Mouse (Mus musculus) cerebellum, adult 9-10 months (tissue): ENCODE data around the gene Rimbp3.
A peak's percentile ranks its signal among the peaks of the same experiment; 100 is the strongest.
"Not testable (repeated sequence)": the region's sequence is repeated elsewhere in the genome, so short reads cannot be mapped to it uniquely, and the experiment has no call there.

Source experiments
- DNase-seq: peaks from one replicate; pipeline ENCODE4 v3.0.0; 2022

The Rimbp3 gene

DNA sequence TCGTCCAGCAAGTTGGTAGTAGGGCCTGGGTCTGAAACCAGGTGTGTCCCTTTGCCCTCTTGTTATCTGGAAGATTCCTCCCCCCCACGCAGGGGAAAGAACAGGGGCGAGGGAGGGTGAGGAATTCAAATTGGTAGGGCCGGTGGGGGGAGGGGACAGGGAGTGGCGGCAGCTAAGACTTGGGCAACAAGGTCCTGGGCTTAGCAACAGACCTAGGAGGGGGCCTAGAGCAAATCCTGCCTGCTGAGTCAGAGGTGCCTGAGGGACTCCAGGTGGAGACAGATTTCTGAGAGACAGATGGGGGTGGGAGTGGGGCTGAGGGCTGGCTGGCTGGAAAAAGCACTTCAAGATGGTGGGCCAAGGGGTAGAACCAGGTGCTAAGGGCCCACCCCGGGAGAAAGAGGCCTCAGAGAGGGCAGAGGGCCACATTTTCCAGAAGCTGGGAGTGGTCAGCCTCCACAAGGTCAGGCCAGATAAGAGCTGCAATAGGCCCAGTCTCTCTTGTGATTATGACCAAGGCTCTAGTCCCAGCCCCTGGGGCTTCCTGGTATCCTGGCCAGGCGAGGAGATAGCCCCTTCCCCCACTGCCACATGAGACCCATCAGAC is 11.8 kb downstream of the Rimbp3 start:
- no peak for DNase-seq

DNA sequence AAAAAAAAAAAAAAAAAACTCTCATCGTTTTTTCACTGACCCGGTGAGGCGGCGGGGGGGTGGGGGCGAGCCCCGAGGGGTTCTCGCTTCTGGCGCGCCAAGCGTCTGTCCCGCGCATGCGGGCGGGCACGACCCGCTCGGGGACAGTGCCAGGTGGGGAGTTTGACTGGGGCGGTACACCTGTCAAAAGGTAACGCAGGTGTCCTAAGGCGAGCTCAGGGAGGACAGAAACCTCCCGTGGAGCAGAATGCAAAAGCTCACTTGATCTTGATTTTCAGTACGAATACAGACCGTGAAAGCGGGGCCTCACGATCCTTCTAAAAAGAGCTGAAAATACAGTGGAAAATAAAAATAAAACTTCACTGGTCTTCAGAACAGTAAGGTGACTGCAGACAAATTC is 13.8 kb downstream of the Rimbp3 start:
- peak; percentile 85 for DNase-seq

DNA sequence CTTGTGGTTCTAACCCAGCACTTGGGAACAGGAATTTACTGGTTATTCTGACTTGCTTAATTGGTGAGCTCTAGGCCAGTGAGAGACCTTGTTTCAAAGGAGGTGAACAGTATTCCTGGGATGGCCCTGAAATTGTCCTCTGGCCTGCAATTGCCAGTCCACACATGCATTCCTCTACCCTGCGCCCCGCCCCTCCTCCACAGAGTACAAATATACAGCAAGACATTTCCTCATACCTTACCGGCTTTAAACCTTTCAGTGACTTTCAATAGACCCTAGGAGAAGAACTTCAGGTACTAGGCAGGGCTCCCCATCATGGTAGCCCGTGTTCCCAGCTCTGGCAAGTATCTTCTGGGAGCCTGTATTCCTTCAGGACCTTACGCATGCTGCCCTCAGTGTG is 17.2 kb downstream of the Rimbp3 start:
- DNase-seq = no peak

DNA sequence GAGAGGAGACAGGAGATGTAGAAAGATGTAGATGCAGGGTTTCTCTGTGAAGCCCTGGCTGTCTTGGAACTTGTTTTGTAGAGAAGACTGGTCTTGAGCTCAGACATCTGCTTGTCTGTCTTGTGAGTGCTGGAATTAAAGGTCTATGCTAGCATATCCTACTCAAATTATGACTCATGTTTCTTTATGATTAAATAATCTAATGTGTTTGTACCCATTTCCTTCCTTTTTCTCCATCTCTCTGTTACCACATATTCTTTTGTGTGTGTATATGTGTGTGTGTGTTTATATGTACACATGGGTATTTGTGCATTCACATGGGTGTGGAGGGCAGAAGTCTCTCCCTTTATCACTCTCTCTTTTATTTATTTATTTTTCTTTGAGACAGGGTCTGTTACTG is 18.1 kb downstream of the Rimbp3 start:
- no peak for DNase-seq

DNA sequence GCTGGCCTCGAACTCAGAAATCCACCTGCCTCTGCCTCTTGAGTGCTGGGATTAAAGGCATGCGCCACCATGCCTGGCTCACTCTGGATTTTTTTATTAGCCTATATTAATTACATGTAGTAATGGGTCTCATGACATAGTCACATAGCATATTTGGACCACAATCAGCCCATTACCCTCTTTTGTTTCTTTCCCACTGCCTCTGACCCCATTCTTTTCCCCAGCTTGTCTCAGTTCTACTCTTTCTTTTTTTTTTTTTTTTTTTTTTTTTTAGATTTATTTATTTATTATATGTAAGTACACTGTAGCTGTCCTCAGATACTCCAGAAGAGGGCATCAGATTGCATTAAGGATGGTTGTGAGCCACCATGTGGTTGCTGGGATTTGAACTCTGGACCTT is 23.1 kb downstream of the Rimbp3 start:
- DNase-seq = not testable (repeated sequence)

DNA sequence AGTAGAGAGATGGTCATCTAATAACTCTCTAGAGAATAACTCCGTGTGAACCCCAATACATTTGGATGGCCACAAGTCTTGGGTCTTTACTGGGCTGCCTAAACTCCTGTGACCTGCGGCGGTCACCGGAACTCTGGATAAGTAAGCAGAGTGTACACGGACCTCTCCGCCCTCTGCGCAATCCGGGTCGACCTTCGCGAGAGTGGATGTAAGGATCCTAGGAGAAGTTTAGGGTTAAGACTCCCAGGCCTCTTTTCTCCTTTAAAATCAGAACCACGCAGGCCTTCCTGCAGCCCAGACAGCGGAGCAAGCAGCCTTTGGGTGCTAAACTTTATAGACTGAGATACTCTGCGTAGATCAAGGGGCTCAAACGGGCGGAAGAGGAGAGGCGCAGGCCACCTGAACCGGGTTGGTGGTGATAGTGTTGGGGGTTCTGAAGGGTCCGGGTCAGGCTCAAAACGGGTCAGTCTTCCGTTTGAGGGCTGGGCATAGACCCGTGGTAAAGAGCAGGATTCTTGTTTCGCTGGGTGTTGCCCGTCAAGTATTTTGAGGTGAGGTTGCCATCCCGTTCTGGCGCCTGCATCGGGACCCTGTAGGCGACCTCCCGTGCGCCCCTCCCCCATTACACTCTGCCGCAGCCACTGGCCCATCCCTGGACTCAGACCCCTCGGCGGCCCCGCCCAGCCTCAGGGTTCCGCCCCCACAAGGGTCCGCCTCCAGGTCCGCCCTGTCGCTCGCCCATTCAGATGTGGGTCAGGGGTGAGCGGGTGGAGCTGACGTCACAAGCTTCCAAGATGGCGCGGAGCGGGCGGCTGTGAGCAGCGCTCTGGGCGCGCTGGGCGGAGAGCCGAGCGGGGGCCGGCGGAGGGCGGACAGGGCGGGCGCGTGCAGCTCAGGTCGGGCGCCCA is 24.6 kb downstream of the Rimbp3 start, which contains the start of gene Hic2:
Hic2 (plus strand) TSS at position 779 of the 908 bp plus-strand sequence.
- peak; percentile 93 for DNase-seq

DNA sequence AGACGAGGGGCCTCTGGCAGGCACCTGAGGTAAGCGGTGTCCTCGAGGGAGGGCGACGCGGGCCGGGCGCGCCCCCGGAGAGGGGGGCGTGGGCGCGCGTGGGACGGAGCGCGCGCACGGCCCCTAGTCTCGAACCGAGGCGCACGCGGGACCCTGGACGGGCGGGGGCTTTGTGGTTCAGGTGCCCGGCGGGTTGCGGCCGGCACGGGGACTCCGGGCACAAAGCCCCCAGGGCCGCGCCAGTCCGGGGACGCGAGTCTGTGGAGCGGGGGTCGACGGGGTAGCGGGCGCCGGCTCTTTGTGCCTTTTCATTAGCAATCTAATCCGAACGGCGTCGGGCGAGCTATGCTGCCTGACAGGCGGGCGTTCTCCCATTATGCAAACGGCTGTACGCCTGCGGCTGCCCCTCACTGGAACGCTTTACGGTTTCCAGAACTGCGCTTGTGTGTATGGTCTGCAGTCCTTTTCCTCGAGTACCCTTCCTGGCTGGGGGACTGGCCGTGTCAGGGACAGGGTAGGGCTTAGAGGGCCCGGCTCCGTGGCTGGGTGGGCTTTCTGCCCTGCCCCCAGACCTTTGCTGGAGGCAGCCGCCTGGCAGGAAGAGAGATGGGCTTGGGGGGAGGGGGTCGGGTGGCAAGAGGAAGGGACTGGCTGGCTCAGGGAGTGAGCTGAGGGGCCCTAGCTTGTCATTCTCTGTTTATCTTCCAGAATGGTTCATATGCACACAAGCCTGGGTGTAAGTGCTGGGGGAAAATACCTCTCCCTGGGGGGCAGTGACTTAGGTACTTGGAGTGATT is 25.5 kb downstream of the Rimbp3 start:
- peak; percentile 39 for DNase-seq

DNA sequence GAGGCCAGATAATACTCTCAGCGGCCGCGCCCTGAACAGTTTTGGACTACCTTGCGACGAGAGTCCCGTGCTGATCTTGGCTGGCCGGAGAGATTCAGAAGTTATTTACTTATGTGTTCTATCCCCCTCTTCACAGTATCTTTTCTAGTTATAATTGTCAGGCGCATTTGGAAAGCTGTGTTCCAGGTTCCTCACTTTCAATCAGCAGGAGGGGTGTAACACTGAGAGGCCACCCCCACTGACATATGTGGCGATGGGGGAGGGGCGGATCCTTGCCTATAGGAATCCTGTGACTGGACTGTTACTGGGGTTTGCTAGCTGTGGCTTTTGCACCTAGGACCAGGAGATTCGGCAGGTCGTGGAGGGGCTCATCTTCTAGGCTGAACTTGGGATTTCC is 26.1 kb downstream of the Rimbp3 start:
- DNase-seq = peak; percentile 64

DNA sequence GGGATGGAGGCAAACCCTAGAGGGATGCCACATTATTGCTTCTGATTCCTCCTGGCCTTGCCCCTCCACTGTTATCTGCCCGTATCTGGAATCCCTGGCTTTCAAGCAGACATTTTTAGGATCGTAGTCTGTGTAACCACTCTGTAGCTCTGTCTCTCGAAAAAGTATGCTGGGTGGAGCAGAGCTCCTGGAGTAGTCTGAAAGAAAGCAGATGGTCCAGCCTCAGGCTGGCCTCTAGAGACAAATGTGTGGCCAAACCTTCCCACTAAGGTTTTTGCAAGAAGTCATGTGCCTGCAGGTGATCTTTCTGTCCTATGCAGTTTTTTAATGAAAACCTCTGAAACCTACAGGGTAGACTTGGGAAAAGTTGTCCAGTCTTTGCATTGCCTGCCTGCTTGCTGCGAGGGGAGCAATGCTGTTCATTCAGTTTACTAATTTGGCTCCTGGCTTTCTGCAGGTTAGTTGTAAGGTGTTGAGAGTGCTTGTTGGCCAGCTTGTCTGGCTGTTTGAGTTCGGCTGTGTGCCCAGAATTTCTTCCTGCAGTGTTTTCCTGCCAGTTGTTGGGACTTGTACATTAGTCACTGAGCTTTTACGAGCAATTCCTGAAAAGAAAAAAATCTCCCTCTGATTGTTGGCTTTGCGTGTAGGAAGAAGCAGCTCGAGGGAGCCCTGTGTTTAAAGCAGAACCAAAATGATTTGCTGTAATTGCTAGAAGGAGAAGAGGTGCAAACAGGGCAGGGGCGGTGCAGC is 26.7 kb downstream of the Rimbp3 start:
- peak; percentile 49 for DNase-seq

DNA sequence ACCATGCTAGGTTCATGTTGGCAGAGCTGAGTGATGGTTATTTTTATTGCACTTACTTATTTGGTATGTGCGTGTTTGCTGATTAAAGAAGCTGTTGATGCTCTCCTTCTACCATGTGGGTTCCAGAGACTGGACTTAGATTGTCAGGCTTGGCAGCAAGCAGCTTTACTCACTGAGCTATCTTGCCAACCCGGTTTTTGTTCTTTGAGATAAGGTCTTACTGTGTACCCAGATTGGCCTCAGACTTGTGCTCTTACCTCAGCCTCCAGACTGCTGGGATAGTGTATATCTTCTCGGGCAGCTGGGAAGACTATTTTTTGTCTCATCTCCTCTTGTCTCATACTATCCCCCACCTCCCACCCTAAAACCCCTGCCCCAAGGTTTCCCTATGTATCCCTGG is 29.2 kb downstream of the Rimbp3 start:
- no peak for DNase-seq

DNA sequence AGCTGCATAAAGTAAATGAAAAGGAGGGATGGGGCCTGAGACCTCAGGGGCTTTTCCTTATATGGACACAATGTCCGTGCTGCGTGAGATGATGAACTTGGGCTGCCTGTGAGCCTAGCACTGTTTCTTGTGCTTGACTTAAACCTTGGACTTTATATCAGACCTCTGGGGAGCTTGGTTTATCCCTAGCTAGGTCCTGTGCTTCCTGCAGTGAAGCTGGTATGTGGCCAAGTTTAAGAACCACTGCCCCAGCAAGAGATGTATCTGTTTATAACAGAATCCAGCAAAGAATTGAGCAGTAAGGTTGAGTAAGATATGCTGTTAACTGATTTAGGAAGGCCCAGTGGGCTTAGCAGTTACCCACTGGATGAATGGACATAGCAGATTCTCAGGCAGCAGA is 31.0 kb downstream of the Rimbp3 start:
- DNase-seq = no peak

DNA sequence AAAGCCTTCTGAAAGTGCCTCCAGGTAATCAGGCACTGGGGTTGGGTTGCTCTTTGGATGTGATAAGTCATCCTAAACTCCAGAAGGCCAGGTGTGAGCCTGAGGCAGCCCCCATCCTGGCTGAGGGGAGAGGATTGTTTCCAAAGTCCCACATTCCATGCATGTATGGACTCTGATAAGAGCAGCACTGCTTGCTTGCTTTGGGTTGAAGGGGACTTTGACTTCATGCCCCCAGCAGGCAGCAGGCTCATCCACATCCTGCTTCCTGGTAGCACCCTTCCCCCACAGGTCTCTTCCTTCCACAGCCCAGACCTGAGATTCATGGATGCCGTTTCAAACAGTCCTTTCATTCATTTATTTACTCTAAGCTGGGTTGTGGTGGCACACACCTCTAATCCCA is 35.3 kb downstream of the Rimbp3 start:
- DNase-seq = no peak

DNA sequence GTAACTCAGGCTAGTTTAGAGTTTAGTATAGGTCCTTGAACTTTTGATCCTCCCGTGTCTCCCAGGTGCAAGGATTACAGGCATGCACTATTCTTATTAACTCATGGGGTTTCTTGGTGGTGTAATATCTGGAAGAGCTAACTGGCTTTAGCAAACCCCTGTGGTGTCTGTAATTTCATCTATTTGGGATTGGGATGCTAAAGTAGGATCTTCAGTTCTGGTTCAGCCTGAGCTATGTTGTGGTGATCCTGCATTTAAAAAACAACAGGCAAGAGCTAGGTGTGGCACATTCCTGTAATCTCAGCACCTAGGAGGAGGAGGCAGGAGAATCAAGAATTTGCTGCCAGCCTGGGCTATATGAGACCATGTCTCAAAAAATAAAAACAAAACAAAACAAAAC is 36.6 kb downstream of the Rimbp3 start:
- no peak for DNase-seq

DNA sequence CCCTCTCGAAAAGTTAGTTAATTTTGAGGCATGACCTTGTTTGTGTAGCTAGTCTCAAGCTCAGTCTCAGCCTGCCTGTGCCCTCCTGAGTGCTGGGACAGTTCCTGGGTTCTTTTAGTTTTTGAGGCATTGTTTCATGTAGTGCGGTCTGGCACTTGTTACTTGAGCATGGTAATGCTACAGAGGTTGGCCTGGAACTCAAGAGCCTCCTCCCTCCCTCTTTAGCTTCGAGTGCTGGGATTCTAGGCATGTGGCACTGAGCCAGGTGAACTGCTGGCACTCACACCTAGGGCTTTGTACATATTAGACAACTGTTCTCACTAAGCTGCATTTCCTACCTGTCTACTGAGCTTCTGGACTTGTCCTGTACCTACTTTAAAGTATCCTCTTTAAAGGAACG is 39.3 kb downstream of the Rimbp3 start:
- DNase-seq = no peak

DNA sequence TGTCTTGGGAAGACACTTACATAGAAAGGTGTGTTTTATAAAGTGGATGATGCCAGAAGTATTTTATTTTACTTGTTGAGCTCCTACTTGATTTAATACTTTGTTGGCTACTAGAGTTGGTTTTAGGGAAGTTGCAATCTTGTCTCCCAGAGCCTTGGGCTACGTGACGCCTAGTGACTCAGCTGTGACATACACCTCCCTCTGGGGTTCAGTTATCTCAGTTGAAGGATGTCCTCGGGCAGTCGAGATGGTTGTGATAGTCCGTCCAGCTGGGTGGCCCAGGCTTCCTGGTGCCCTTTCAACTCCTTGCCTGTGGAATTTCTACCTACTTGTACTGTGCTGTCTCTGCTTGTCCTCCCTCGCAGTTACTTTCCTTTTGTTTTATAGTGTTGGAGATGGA is 40.7 kb downstream of the Rimbp3 start:
- no peak for DNase-seq

DNA sequence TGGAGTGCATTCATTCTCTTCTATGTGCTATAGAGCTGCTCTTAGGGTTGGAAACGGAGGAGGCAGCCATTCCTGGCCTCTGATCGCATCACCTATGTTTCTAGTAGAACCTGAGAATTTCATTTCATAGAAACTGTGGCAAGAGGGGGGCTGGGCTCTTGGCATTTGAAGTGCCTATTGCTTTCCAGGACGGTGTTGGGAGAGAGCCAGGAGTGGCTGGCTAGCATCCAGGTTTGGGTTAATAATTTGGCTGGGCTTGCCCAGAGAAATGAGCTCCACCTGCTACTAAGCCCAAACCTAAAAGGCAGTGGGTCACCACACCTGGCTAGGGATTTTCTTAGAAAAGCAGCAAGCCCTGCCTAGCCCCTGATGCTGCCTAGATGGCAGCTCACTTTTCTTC is 43.1 kb downstream of the Rimbp3 start:
- DNase-seq = peak; percentile 83

DNA sequence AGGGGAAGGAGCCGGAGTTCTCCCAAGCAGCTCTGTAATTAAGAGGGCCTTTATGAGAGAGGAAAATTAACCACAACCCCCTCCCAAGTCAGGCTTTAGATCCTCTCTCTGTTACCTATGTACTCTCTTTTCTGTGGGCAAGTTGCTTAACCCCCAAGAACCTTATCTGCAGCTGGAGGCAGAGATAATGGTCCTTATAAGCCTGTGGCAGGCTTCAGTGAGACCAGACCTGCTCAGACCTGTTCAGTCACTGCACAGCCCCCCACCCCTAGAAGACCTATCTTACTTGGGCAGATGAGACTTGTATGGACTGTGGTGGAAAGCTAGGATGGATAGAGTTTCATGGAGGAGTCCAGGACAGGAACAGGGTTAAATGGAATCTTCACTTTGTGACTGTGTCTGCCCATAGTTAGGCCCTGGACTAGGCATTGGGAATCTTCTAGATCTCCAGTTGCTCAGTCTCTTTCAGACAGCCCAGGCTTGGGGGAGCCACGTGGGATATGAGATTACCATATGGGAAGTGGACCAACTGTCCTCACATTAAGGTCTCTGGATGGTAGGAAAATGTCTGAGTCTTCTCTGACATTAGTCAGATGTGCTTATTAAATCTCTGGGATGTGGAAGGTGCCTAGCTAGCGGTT is 43.8 kb downstream of the Rimbp3 start:
- DNase-seq = no peak

DNA sequence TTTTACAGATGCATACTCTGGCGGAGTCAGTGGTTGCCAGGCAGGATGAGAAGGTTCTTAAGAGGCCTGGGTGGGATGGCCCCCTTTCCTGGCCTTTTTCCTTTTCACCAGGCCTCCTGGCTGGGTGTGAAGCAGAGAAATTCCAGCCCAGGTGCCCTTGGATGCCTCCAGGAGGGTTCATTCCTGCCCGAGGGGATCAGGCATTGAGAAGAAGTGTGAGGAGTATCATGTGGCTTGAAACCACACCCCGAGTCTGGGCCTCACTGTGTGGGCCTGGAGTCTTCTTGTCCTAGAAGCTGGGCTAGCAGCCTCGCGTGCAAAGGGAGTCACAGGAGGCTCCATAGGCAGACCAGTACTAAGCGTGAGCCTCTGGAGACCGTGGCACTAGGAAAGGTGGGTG is 44.4 kb downstream of the Rimbp3 start:
- no peak for DNase-seq

DNA sequence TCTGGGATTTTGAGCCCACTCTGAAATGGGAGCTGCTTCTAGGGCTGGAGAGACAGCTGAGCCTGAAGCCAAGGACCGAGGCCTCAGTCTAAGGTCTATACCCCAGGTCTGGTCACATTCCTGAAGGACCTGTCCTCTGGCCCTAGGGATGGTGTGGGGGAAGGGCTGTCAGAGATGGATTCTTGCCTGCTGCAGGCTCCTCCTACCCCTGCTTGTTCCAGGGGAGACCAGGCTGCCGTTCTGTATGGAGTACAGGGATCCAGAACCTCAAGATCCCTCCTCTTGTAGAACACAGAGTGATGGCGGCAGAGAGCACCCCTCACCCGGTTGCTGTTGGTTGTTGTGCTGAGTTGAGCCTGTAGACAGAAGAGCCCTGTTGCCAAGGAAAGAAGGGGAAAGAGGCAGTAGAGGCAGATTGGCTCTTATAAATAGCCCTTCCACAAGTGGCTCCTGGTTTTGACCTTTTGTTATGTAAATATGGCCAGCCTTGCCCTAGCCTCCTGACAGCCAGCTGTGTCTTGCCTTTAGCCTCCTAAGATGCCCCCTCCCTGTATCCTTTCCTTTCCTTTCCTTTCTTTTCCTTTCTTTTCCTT is 45.7 kb downstream of the Rimbp3 start:
- no peak for DNase-seq

DNA sequence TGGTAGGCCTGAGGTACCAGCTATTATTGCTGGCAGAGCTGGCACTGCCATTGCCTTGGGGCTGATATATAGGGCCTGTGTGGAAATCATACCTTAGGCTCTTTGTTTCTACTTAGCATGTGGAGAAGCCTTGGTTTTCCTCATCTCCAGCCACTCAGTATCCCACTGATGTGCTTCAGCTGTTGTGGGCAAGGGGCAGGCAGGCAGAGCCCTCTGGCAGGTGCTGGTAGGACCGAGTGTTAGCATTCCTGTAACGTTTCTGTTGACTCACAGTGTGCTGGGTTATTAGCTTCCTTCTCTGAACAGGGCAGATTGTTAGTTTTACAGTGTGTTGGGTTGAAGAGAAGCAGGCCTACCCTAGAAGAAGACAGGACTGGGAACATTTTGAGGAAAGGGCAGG is 46.9 kb downstream of the Rimbp3 start:
- DNase-seq = no peak

DNA sequence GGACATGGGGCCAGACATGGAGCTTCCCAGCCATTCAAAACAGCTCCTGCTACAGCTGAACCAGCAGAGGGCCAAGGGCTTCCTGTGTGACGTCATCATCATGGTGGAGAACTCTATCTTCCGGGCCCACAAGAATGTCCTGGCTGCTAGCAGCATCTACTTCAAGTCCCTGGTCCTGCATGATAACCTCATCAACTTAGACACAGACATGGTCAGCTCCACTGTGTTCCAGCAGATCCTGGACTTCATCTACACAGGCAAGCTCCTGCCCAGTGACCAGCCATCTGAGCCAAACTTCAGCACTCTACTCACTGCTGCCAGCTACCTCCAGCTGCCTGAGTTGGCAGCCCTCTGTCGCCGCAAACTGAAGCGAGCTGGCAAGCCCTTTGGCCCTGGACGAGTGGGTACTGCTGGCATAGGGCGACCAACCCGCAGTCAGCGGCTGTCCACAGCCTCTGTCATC is 49.0 kb downstream of the Rimbp3 start:
- DNase-seq = no peak

DNA sequence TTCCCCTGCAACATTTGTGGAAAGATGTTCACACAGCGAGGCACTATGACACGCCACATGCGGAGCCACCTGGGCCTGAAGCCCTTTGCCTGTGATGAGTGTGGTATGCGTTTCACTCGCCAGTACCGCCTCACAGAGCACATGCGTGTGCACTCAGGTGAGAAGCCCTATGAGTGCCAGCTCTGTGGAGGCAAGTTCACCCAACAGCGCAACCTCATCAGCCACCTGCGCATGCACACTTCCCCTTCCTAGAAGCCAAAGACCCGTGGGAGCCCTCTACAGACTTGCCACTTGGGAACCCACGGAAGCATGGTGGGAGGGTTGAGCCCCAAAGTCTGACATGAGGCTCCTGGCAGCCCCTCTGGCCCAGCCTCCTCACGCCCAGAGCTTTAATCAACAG is 50.5 kb downstream of the Rimbp3 start:
- DNase-seq = no peak
